Mouse (Mus musculus) liver, embryonic 14.5 days (tissue): ENCODE measurements at regions not wholly inside any gene's neighbourhood (a gene's known extent, or its start where the extent isn't known, plus 50 kb on each side); places are given as distances from the start of the nearest gene placed in this dataset.

Experiments used
- CTCF ChIP-seq: IDR thresholded peaks from 2 replicates; pipeline ENCODE4 v1.5.1; 2016; ENCODE audit warnings: antibody characterized with exemption, low read depth, control low read depth
- EP300 ChIP-seq: IDR thresholded peaks from 2 replicates; pipeline ENCODE4 v1.6.1; 2016; ENCODE audit warnings: antibody characterized with exemption, low read depth

DNA sequence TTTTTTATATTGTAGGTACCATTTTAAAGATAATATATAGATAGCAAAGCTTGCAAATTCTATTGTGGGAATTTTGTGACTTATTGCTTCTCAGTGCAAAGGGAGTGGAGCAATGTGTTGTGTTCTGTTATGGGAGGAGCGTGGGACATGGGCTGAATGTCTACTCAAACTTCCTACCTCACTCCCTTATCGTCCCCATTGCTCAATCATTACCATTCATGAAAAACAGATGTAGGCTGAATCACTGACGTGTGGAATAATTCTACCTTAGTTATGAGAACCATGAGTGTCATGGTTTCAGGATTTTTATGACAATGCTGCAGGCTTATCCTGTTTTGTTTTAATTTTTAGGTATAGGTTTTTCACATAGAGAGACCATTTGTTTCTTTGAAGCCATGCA lies 119.0 kb upstream of the Ednra start:
- TF ChIP-seq CTCF (no peak), EP300 (no peak)
